18 mouse cellular contexts compared by ENCODE assay signal in the genomic region with DNA sequence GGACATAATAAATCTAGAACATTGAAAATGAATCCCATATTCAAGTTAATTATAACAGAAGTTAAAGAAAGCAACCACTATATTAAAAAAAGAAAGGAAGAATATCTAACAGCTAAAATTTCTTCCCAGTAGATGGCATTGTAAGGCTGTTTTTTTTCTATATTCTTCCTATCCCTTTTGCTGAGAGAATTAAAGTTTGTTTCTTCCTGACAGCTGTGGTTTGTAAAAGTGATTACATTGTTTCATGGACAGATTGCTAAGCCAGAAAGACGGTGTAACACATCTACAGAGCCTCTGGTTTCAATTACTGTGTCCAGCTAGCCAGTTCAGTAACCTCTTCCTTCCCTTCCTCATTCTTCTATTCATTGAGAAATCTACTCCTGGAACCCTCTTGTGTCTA. TPM values are rescaled to one million over a fixed set of nuclear protein-coding genes. Genes with fewer than 3 reads are reported as not detected.
DNase-seq lines count a peak whose midpoint lies in the region; ATAC-seq and TF ChIP-seq lines count a peak whose summit lies in the region.
"Had no signal": no experiment of that assay in that cellular context is flagged by ENCODE, and none has a peak within 500 bp of the region (broad histone marks: within the 10 kb centered on the region; RNA-seq: fewer than 3 reads in every experiment).

No protein-coding gene starts in this region.

- DNase-seq in forebrain, embryonic 14.5 days (ENCODE audit: low spot score): peak; percentile 32
- no peak for DNase-seq in forebrain, embryonic 11.5 days (ENCODE audit: low spot score)
- DNase-seq in layer of hippocampus, adult 2 months (ENCODE audit: low spot score in 2 of 2): no peak
- DNase-seq in layer of hippocampus, adult 18-20 months (ENCODE audit: low spot score in 2 of 2): no peak
- peak; percentile 56 for DNase-seq in 3T3-L1 (ENCODE audit: low read depth, low spot score)
- DNase-seq in brain, embryonic 14.5 days (ENCODE audit: low read depth): no peak
- no peak for DNase-seq in urinary bladder, postnatal 4 days (ENCODE audit: low spot score in 2 of 2)
- DNase-seq in thymus, postnatal 0 days (ENCODE audit: low spot score): no peak
- DNase-seq: adrenal gland, adult 2 months; cerebellum, adult 8-10 months; kidney, adult 9 months; liver; thymus, postnatal 25 days had no signal

- H3K9me3 ChIP-seq in forebrain, embryonic 14.5 days (replicated peaks; ENCODE audit: control insufficient read depth, low read length): no peaks in the 10 kb centered on the region
- no peaks in the 10 kb centered on the region for H3K9me3 ChIP-seq in forebrain, embryonic 11.5 days (ENCODE audit: control insufficient read depth, low read length)
- H3K9me3 ChIP-seq: heart, embryonic 15.5 days; hindbrain, embryonic 15.5 days; lung, embryonic 15.5 days; stomach, embryonic 15.5 days had no signal

- H3K4me3 ChIP-seq in forebrain, embryonic 14.5 days (ENCODE audit: low read depth, low read length): no peak overlapping the region
- H3K4me3 ChIP-seq in forebrain, embryonic 11.5 days (ENCODE audit: low read depth, low read length): no peak overlapping the region
- no peak overlapping the region for H3K4me3 ChIP-seq in layer of hippocampus, adult 2 months
- H3K4me3 ChIP-seq: heart, embryonic 15.5 days; hindbrain, embryonic 15.5 days; lung, embryonic 15.5 days; myocyte; stomach, embryonic 15.5 days had no signal

- no peak for ATAC-seq in forebrain, embryonic 14.5 days
- ATAC-seq in forebrain, embryonic 11.5 days (replicated peaks; ENCODE audit: low FRiP score): no peak

- peak; percentile 59 for TF ChIP-seq CTCF in layer of hippocampus, adult 2 months (conservative IDR thresholded peaks at IDR 0.05)
- TF ChIP-seq CTCF in brain, embryonic 14.5 days (IDR thresholded peaks at IDR 0.05; ENCODE audit: borderline replicate concordance, extremely low read depth, insufficient read depth, insufficient read length): peak; percentile 7; the same call in 1 of the 2 replicates

- H3K27ac ChIP-seq in forebrain, embryonic 14.5 days (ENCODE audit: low read depth, low read length): no peak overlapping the region
- no peak overlapping the region for H3K27ac ChIP-seq in forebrain, embryonic 11.5 days (ENCODE audit: low read depth, low read length)
- H3K27ac ChIP-seq in layer of hippocampus, adult 2 months: no peak overlapping the region
- H3K27ac ChIP-seq: heart, embryonic 15.5 days; hindbrain, embryonic 15.5 days; lung, embryonic 15.5 days; stomach, embryonic 15.5 days had no signal

- H3K4me1 ChIP-seq in forebrain, embryonic 14.5 days (ENCODE audit: control insufficient read depth, insufficient read depth, low read length): no peaks in the 10 kb centered on the region
- H3K4me1 ChIP-seq in forebrain, embryonic 11.5 days (replicated peaks; ENCODE audit: control insufficient read depth, insufficient read depth, low read length): no peaks in the 10 kb centered on the region
- H3K4me1 ChIP-seq: hindbrain, embryonic 15.5 days; lung, embryonic 15.5 days; stomach, embryonic 15.5 days had no signal

- H3K4me2 ChIP-seq in forebrain, embryonic 14.5 days (ENCODE audit: low read length): no peak overlapping the region
- H3K4me2 ChIP-seq in forebrain, embryonic 11.5 days (ENCODE audit: low read depth, low read length, severe bottlenecking): no peak overlapping the region
- H3K4me2 ChIP-seq: heart, embryonic 15.5 days; hindbrain, embryonic 15.5 days; lung, embryonic 15.5 days; stomach, embryonic 15.5 days had no signal

- no peak for TF ChIP-seq POLR2A in brain, embryonic 14.5 days (IDR thresholded peaks at IDR 0.05; ENCODE audit: borderline replicate concordance, extremely low read depth, insufficient read depth, insufficient read length, poor library complexity, severe bottlenecking)

- no peak overlapping the region for H3K9ac ChIP-seq in forebrain, embryonic 14.5 days (ENCODE audit: low read length)
- no peak overlapping the region for H3K9ac ChIP-seq in forebrain, embryonic 11.5 days (ENCODE audit: low read length)
- H3K9ac ChIP-seq: heart, embryonic 15.5 days; hindbrain, embryonic 15.5 days; lung, embryonic 15.5 days; stomach, embryonic 15.5 days had no signal

- no peaks in the 10 kb centered on the region for H3K27me3 ChIP-seq in forebrain, embryonic 14.5 days (replicated peaks; ENCODE audit: control insufficient read depth, insufficient read depth, low read length)
- no peaks in the 10 kb centered on the region for H3K27me3 ChIP-seq in forebrain, embryonic 11.5 days (ENCODE audit: control insufficient read depth, insufficient read depth, low read length)
- H3K27me3 ChIP-seq: heart, embryonic 15.5 days; hindbrain, embryonic 15.5 days; lung, embryonic 15.5 days; stomach, embryonic 15.5 days had no signal

- H3K36me3 ChIP-seq in forebrain, embryonic 14.5 days (ENCODE audit: control insufficient read depth, insufficient read depth, low read length): peaks cover 83% of the 10 kb centered on the region
- no peaks in the 10 kb centered on the region; the same call in none of the 2 replicates for H3K36me3 ChIP-seq in forebrain, embryonic 11.5 days (ENCODE audit: control insufficient read depth, insufficient read depth, low read length)

- 74% methylated on average over 1 of the region's 1 CpGs for WGBS in forebrain, embryonic 14.5 days
- 86% methylated on average over 1 of the region's 1 CpGs for WGBS in forebrain, embryonic 11.5 days

RNA-seq across cellular contexts. Expression of gene Drosha, which starts 39.1 kb away (rescaled TPM):
- 50.2 and 60.4 TPM in 2 replicates for polyA plus RNA-seq in forebrain, embryonic 14.5 days (2014; fragmentation: Nextera tagmentation; extraction: Ambion mirVana)
- polyA plus RNA-seq in forebrain, embryonic 11.5 days (2014; fragmentation: Nextera tagmentation; extraction: Ambion mirVana): 88.5 and 90.2 TPM in 2 replicates
- 10 to 100 TPM; 88.5 to 89.2 TPM for total RNA-seq in layer of hippocampus, adult 2 months (2021)
- total RNA-seq in layer of hippocampus, adult 18-20 months (2021): 10 to 100 TPM; 86.1 to 91.5 TPM
- 29.0 and 57.1 TPM in 2 replicates for polyA plus RNA-seq in brain, embryonic 14.5 days (2012; rRNA removed)
- polyA plus RNA-seq in thymus, postnatal 0 days (2015; fragmentation: Nextera tagmentation; extraction: Ambion mirVana): 15.4 and 18.8 TPM in 2 replicates

RNA-seq across cellular contexts. Expression of gene 6030458C11Rik, which starts 39.2 kb away (rescaled TPM):
- polyA plus RNA-seq in forebrain, embryonic 14.5 days (2014; fragmentation: Nextera tagmentation; extraction: Ambion mirVana): 13.2 and 17.1 TPM in 2 replicates
- 35.7 and 42.2 TPM in 2 replicates for polyA plus RNA-seq in forebrain, embryonic 11.5 days (2014; fragmentation: Nextera tagmentation; extraction: Ambion mirVana)
- total RNA-seq in layer of hippocampus, adult 2 months (2021): 10 to 100 TPM; 30.3 to 31.1 TPM
- total RNA-seq in layer of hippocampus, adult 18-20 months (2021): 10 to 100 TPM; 26.0 to 27.8 TPM
- polyA plus RNA-seq in brain, embryonic 14.5 days (2012; rRNA removed): 25.6 and 27.9 TPM in 2 replicates
- polyA plus RNA-seq in thymus, postnatal 0 days (2015; fragmentation: Nextera tagmentation; extraction: Ambion mirVana): 25.3 and 29.6 TPM in 2 replicates

Comparison
In these comparisons a context has a peak if more than half of its experiments do, and no peak if none do; other contexts are left out.
1. DNase-seq: peak in forebrain, embryonic 14.5 days (single experiment) and 3T3-L1 (single experiment); none in forebrain, embryonic 11.5 days (single experiment), layer of hippocampus, adult 2 months (0 of 2), layer of hippocampus, adult 18-20 months (0 of 2), brain, embryonic 14.5 days (single experiment), urinary bladder, postnatal 4 days (0 of 2) and thymus, postnatal 0 days (single experiment).